Comparison of ENCODE assay signal across 19 mouse cellular contexts in the genomic region with DNA sequence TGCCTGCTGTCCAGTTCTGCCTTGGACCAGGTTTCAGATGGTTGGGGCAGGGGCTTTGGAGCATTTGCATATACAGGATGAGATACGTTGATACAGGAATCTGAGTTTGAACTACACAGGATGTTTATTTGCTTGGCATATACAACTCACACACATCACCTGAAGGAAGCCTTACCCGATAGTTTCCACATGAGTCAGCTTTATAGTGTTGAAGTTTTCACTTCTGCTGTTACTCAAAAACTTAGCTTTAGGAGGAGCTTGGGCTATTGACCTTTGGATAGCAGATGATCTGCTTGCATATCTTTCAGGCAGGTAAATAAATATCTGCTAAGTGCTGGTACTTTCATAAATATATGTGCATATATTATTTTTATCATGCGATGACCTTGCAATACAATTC. TPM values are rescaled to one million over a fixed set of nuclear protein-coding genes. Genes with fewer than 3 reads are reported as not detected.
DNase-seq lines count a peak whose midpoint lies in the region; TF ChIP-seq lines count a peak whose summit lies in the region.
"Had no signal": no experiment of that assay in that cellular context is flagged by ENCODE, and none has a peak within 500 bp of the region (broad histone marks: within the 10 kb centered on the region; RNA-seq: fewer than 3 reads in every experiment).

No protein-coding gene starts in this region.

- H3K9me3 ChIP-seq in CH12.LX (replicated peaks; ENCODE audit: low read length): no peaks in the 10 kb centered on the region
- H3K9me3 ChIP-seq: G1E had no signal

- dilution Hi-C loops in CH12.LX (cut with MboI; ENCODE audit: extremely low pct_ligation_motif_present, extremely low pct_unique_long_range_greater_than_20kb, low sequenced_read_pairs): no loop called here

- in situ Hi-C loops in CH12.LX (cut with MboI; ENCODE audit: low pct_ligation_motif_present, low pct_unique_long_range_greater_than_20kb, low sequenced_read_pairs): no loop called here

- no peak for TF ChIP-seq RAD21 in CH12.LX (IDR thresholded peaks at IDR 0.05; ENCODE audit: low read depth, low read length)

- no peak for TF ChIP-seq CTCF in CH12.LX (conservative IDR thresholded peaks at IDR 0.05 in 1 of 2, IDR thresholded peaks at IDR 0.05 in 1 of 2; ENCODE audit: low read depth in 2 of 2, low read length in 2 of 2)

- peaks cover 0 to 10% of the 10 kb centered on the region in 2 experiments; a peak in 2 of 4 replicates for H3K4me1 ChIP-seq in CH12.LX (ENCODE audit: control insufficient read depth in 1 of 2, insufficient read depth in 2 of 2)

- peak; percentile 64 for TF ChIP-seq EP300 in CH12.LX (IDR thresholded peaks at IDR 0.05; ENCODE audit: low read length)

- H3K79me2 ChIP-seq in CH12.LX (replicated peaks; ENCODE audit: control insufficient read depth, extremely low read depth, insufficient read depth, poor library complexity, severe bottlenecking): no peaks in the 10 kb centered on the region

- no peak overlapping the region for H3K27ac ChIP-seq in CH12.LX (ENCODE audit: insufficient read depth, low read depth)

- H3K9ac ChIP-seq in CH12.LX (ENCODE audit: insufficient read depth, low read depth): no peak overlapping the region

- H3K4me3 ChIP-seq in CH12.LX (replicated peaks in 1 of 3; ENCODE audit: low read depth in 2 of 3, low read length in 2 of 3, poor library complexity in 1 of 3): no peak overlapping the region

- no peaks in the 10 kb centered on the region for H3K27me3 ChIP-seq in CH12.LX (replicated peaks)

- peak; percentile 8 for DNase-seq in CH12.LX (ENCODE audit: extremely low read depth)
- DNase-seq in spleen, postnatal 36 days (ENCODE audit: low spot score in 2 of 2): no peak
- DNase-seq: adrenal gland, adult 2 months; adrenal gland, adult 8-10 months; adrenal gland, postnatal 10 days; adrenal gland, postnatal 14 days; adrenal gland, postnatal 25 days; adrenal gland, postnatal 36 days; B cell, adult 2 months; cerebellum, adult 11 months; cerebellum, adult 11-12 months; cerebellum, adult 18-20 months; cerebellum, adult 2 months; cerebellum, adult 8-10 months had no signal

- H3K36me3 ChIP-seq in CH12.LX (replicated peaks in 1 of 2; ENCODE audit: control insufficient read depth in 1 of 2, insufficient read depth in 1 of 2, low read length in 1 of 2): no peaks in the 10 kb centered on the region
- H3K36me3 ChIP-seq: G1E had no signal

- no peak overlapping the region for H3K4me2 ChIP-seq in CH12.LX (ENCODE audit: insufficient read depth, low read depth, poor library complexity, severe bottlenecking)

- TF ChIP-seq POLR2A in CH12.LX (IDR thresholded peaks at IDR 0.05; ENCODE audit: low read depth, low read length): no peak

TF ChIP-seq in CH12.LX, 34 proteins besides CTCF, POLR2A, EP300 and RAD21:
- peak; percentile 67 for TF ChIP-seq IRF4 (IDR thresholded peaks at IDR 0.05; ENCODE audit: low read depth, low read length)
- TF ChIP-seq JUN (IDR thresholded peaks at IDR 0.05; ENCODE audit: insufficient read depth, low read depth, low read length): 0 out of 2 replicates have a peak, but pooled peaks have one; percentile 8
- TF ChIP-seq JUND (conservative IDR thresholded peaks at IDR 0.05; ENCODE audit: low read depth, low read length): 0 out of 2 replicates have a peak, but pooled peaks have one; percentile 21
- no peak for TF ChIP-seq CHD2 (IDR thresholded peaks at IDR 0.05; ENCODE audit: low read length)
TF ChIP-seq in CH12.LX: peak in this region for 3.

RNA-seq across cellular contexts. Expression of a gene that starts 28.6 kb away (rescaled TPM):
- total RNA-seq in CH12.LX (2012; rRNA removed) (not detected in 2 replicates), CH12.LX (2014; rRNA removed) (not detected in 2 replicates)
- not detected in 2 replicates for polyA plus RNA-seq in CH12.LX (2012; ENCODE audit: insufficient read length, low read depth)
- total RNA-seq: MEL had no signal
- polyA plus RNA-seq: activated CD4-positive, CD25-positive, alpha-beta regulatory T cell, adult 4 months; C2C12; CD4-positive, CD25-positive, alpha-beta regulatory T cell, adult 4 months; G1E had no signal
